Mouse (Mus musculus) forebrain, embryonic 13.5 days (tissue): ENCODE results near the gene Zkscan4. TPM values are rescaled to one million over a fixed set of nuclear protein-coding genes. Genes with fewer than 3 reads are reported as not detected.
"Not testable (repeated sequence)": the region's sequence is repeated elsewhere in the genome, so short reads cannot be mapped to it uniquely, and the experiment has no call there.

ENCODE experiments used
- ATAC-seq: fragments of 200-750 bp; cut with Nextera tagmentation; 2 replicates; pipeline ENCODE4 v1.8.0; 2017
- H3K27ac ChIP-seq: fragments of 300-500 bp; sonication (generic); 2 replicates; pipeline ENCODE4 v1.5.1; 2015; ENCODE audit warnings: inconsistent platforms, mild to moderate bottlenecking, moderate library complexity
- H3K27me3 ChIP-seq: fragments of 300-500 bp; sonication (generic); 2 replicates; pipeline ENCODE4 v1.6.1; 2015; ENCODE audit warnings: mild to moderate bottlenecking, inconsistent platforms
- H3K36me3 ChIP-seq: fragments of 300-500 bp; sonication (generic); 2 replicates; pipeline ENCODE4 v1.6.1; 2015; ENCODE audit warnings: mild to moderate bottlenecking, inconsistent platforms; ENCODE audit not compliant: poor library complexity, severe bottlenecking
- H3K4me1 ChIP-seq: fragments of 300-500 bp; sonication (generic); 2 replicates; pipeline ENCODE4 v1.6.1; 2015; ENCODE audit warnings: inconsistent platforms
- H3K4me2 ChIP-seq: fragments of 300-500 bp; sonication (generic); 2 replicates; pipeline ENCODE4 v1.6.1; 2015; ENCODE audit warnings: inconsistent platforms, mild to moderate bottlenecking, moderate library complexity
- H3K4me3 ChIP-seq: fragments of 300-500 bp; sonication (generic); 2 replicates; pipeline ENCODE4 v1.5.1; 2015; ENCODE audit warnings: mild to moderate bottlenecking, inconsistent platforms
- H3K9ac ChIP-seq: fragments of 300-500 bp; sonication (generic); 2 replicates; pipeline ENCODE4 v1.6.1; 2015; ENCODE audit warnings: mild to moderate bottlenecking, inconsistent platforms
- H3K9me3 ChIP-seq: fragments of 300-500 bp; sonication (generic); replicated peaks from 2 replicates; pipeline ENCODE4 v1.6.1; 2016; ENCODE audit warnings: inconsistent platforms
- WGBS: fragments of 180-500 bp; shearing (Covaris S2); methylation state at CpG from one replicate; pipeline ENCODE4 v1.1.7; 2015; 5-methylcytosine and 5-hydroxymethylcytosine counted together
- polyA plus RNA-seq: library from polyadenylated mRNA; unstranded; fragments of >200 nt; fragmentation: Nextera tagmentation; extraction: Ambion mirVana; gene quantifications from 2 replicates; pipeline ENCODE4 v1.2.1, GENCODE M21; 2015

The Zkscan4 gene
- polyA plus RNA-seq: 7.3 and 7.7 TPM in 2 replicates

GRCm38 (mm10) chr13:21478759-21479670, at the start of gene Zkscan4, which contains the start of gene Gm10065:
Zkscan4 (plus strand) TSS chr13:21478907.
Gm10065 (minus strand) TSS chr13:21479441.
- H3K27ac ChIP-seq: peak within 1 kb of the TSS; percentile 73
- H3K9ac ChIP-seq: peak within 1 kb of the TSS; percentile 71
- 5% methylated on average over 26 of the region's 31 CpGs for WGBS

GRCm38 (mm10) chr13:21435476-21435875, 43.2 kb upstream of the Zkscan4 start:
- 90% methylated on average over 4 of the region's 4 CpGs for WGBS
- no peak overlapping the region for H3K9ac ChIP-seq
- H3K4me1 ChIP-seq: peaks cover 8% of the 10 kb centered on the region
- no peak overlapping the region for H3K27ac ChIP-seq
- no peaks in the 10 kb centered on the region for H3K27me3 ChIP-seq
- no peak overlapping the region for H3K4me2 ChIP-seq
- H3K9me3 ChIP-seq: no peaks in the 10 kb centered on the region
- no peak for ATAC-seq
- no peaks in the 10 kb centered on the region for H3K36me3 ChIP-seq
- no peak overlapping the region for H3K4me3 ChIP-seq

More at GRCm38 (mm10) chr13:21478759-21479670, at the start of gene Zkscan4, which contains the start of gene Gm10065:
- not testable (repeated sequence) for H3K27me3 ChIP-seq, H3K36me3 ChIP-seq, H3K4me1 ChIP-seq, H3K9me3 ChIP-seq
- ATAC-seq: peak; percentile 90
- peak within 1 kb of the TSS; percentile 68 for H3K4me2 ChIP-seq
- peak within 1 kb of the TSS; percentile 64 for H3K4me3 ChIP-seq

DNA sequence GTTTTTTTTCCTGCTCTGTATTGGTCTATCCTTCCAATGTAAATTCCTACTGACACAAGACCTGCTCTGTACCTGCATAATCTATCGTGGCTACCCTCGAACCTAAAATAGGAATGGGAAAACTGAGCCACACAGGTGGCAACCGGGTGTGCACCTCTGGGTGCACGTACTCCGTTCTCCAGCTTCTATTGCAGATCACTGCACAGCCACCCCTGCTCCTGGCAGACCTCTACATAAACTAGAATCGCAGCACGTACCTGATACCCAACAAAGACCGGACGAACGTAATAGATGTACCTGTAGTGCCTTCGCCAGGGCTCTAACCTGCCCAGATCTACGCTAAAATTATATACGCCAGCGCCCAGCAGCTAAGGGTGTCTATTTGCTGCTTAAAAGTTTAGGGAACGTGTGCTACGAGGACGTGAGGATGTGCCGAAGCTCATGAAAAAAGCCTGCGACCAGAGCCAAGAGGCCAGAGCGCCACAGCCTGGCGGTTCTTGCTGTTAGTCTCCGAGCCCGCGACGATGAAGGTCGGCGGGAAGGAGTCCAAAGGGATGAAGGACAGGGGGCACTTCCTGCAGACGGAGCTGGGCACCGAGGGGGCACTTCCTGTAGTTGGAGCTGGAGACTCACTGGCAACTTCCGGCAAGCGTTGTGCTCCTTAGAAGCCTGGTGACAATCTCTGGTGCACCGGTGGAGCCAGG, 38.1 kb upstream of the Zkscan4 start, which contains the start of gene Pgbd1:
Pgbd1 (minus strand) TSS at position 556 of the 704 bp plus-strand sequence.
- peak; percentile 95 for ATAC-seq
- Histone ChIP-seq H3K4me1 (peaks cover 14% of the 10 kb centered on the region), H3K27me3 (no peaks in the 10 kb centered on the region), H3K9me3 (no peaks in the 10 kb centered on the region), H3K27ac (peak within 1 kb of the TSS; percentile 52), H3K4me2 (peak within 1 kb of the TSS; percentile 84), H3K9ac (peak within 1 kb of the TSS; percentile 79), H3K4me3 (peak within 1 kb of the TSS; percentile 59), H3K36me3 (peaks cover 30% of the 10 kb centered on the region)
- WGBS: 2% methylated on average over 32 of the region's 32 CpGs

- Histone ChIP-seq H3K27ac (peak overlapping the region; percentile 52; the same call in 1 of the 2 replicates), H3K27me3 (no peaks in the 10 kb centered on the region), H3K4me1 (peaks cover 14% of the 10 kb centered on the region), H3K4me2 (peak overlapping the region; percentile 84), H3K4me3 (peak overlapping the region; percentile 59), H3K36me3 (peaks cover 35% of the 10 kb centered on the region), H3K9me3 (no peaks in the 10 kb centered on the region), H3K9ac (peak overlapping the region; percentile 79)
- ATAC-seq: peak; percentile 39
- WGBS: 17% methylated on average over 10 of the region's 10 CpGs
Observed at GRCm38 (mm10) chr13:21441207-21441572, 37.5 kb upstream of the Zkscan4 start.

GRCm38 (mm10) chr13:21446796-21447195, 31.9 kb upstream of the Zkscan4 start:
- Histone ChIP-seq H3K9me3 (no peaks in the 10 kb centered on the region), H3K4me3 (no peak overlapping the region), H3K27ac (no peak overlapping the region), H3K27me3 (no peaks in the 10 kb centered on the region), H3K36me3 (peaks cover 69% of the 10 kb centered on the region), H3K4me2 (no peak overlapping the region), H3K4me1 (peaks cover 8% of the 10 kb centered on the region; the same call in 1 of the 2 replicates), H3K9ac (no peak overlapping the region)
- 91% methylated on average over 9 of the region's 9 CpGs for WGBS
- no peak for ATAC-seq

DNA sequence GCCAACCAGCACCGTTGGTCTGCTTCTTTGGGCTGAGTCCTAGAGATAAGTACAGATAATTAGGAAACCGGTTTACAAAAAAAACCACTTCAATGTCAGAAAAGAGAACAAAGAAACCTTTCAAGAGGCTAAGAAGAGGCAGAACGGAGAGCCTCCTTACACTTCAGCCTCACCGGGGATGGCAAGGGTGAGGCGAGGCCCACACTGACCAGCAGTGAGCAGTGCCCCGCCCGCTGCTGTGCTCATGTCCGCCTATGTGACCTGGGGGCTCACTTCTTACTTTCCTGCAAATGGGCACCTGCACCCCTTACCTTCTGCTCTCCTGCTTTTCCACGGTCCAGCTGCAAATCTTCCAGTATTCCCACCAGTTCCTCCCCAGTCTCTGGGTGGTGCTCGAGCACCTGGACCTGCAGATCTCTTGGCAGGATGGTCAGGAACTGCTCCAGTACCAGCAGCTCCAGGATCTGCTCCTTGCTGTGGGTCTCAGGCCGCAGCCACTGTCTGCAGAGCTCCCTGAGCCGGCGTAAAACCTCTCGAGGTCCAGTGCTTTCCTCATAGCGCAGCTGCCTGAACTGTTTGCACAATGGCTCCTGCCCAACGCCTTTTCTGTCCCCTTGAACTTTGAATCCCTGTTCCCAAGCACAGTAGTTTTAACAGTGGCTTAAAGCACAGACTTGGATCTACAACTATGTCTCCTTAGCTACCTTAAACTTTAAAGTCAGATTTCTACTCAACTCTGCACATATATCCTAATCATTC, 30.7 kb upstream of the Zkscan4 start:
- Histone ChIP-seq H3K27me3 (no peaks in the 10 kb centered on the region), H3K9ac (no peak overlapping the region), H3K4me1 (peaks cover 20% of the 10 kb centered on the region), H3K4me2 (no peak overlapping the region), H3K4me3 (no peak overlapping the region), H3K27ac (no peak overlapping the region), H3K9me3 (no peaks in the 10 kb centered on the region), H3K36me3 (peaks cover 64% of the 10 kb centered on the region)
- WGBS: 69% methylated on average over 16 of the region's 16 CpGs
- no peak for ATAC-seq

GRCm38 (mm10) chr13:21453042-21453441, 25.7 kb upstream of the Zkscan4 start:
- under 1% methylated on average over 13 of the region's 13 CpGs for WGBS
- Histone ChIP-seq H3K4me3 (peak overlapping the region; percentile 79), H3K27me3 (peaks cover 16% of the 10 kb centered on the region; the same call in 1 of the 2 replicates), H3K9ac (peak overlapping the region; percentile 78), H3K27ac (peak overlapping the region; percentile 74), H3K36me3 (peaks cover 17% of the 10 kb centered on the region), H3K4me2 (peak overlapping the region; percentile 79), H3K4me1 (peaks cover 18% of the 10 kb centered on the region), H3K9me3 (no peaks in the 10 kb centered on the region)
- peak; percentile 39 for ATAC-seq

DNA sequence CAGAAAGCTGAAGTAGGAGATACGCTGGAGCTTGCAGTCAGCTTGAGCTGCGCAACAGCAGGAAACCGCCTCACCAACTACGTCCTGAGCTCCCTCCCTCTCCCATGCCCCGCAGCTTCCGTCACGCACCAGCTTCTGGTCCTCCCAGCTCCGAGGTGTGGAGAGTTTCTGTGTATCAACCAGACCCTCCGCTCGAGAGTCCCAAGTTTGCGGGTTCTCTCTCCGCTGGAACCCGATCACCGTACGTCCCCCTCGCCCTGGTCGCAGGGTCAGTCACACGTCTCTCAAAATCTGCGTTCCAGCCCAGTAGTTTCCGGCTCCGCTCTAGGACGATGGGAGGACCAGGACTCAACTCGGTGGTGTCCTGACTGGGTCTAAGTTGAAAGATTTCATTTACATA, 25.3 kb upstream of the Zkscan4 start, which contains the start of gene Zscan26:
Zscan26 (minus strand) TSS at position 282 of the 400 bp plus-strand sequence.
- peak within 1 kb of the TSS; percentile 74 for H3K27ac ChIP-seq
- ATAC-seq: peak; percentile 95
- WGBS: under 1% methylated on average over 23 of the region's 23 CpGs

DNA sequence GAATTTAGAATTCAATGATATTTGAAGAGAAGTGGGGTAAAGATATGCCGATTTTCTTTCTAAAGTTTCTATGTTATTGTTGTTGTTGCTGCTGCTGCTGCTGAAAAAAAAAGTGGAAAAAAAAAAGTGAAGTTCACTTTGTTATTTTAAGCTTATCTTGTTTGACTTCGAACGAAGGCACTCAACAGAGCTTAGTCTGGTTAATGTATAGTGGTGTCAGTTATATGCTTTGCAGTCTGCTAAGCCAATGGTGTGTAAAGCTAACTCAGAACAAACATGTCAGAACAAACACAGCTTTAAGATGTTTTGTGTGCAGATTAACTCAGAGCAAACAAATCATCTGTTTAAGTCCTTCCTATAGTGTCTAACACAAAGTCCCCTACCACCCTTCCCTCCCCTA, 24.6 kb upstream of the Zkscan4 start:
- peaks cover 7% of the 10 kb centered on the region for H3K36me3 ChIP-seq
- no peak overlapping the region for H3K4me3 ChIP-seq
- WGBS: 94% methylated on average over 3 of the region's 3 CpGs
- H3K27ac ChIP-seq: no peak overlapping the region
- no peak overlapping the region for H3K9ac ChIP-seq
- peaks cover 17% of the 10 kb centered on the region for H3K4me1 ChIP-seq
- H3K4me2 ChIP-seq: no peak overlapping the region
- H3K27me3 ChIP-seq: peaks cover 16% of the 10 kb centered on the region; the same call in 1 of the 2 replicates
- H3K9me3 ChIP-seq: no peaks in the 10 kb centered on the region
- no peak for ATAC-seq

More for the DNA sequence above, 25.3 kb upstream of the Zkscan4 start, which contains the start of gene Zscan26:
- H3K4me1 ChIP-seq: peaks cover 17% of the 10 kb centered on the region
- peak within 1 kb of the TSS; percentile 79 for H3K4me2 ChIP-seq
- peak within 1 kb of the TSS; percentile 78 for H3K9ac ChIP-seq
- peak within 1 kb of the TSS; percentile 79 for H3K4me3 ChIP-seq
- H3K27me3 ChIP-seq: peaks cover 16% of the 10 kb centered on the region; the same call in 1 of the 2 replicates
- peaks cover 14% of the 10 kb centered on the region for H3K36me3 ChIP-seq
- H3K9me3 ChIP-seq: no peaks in the 10 kb centered on the region

DNA sequence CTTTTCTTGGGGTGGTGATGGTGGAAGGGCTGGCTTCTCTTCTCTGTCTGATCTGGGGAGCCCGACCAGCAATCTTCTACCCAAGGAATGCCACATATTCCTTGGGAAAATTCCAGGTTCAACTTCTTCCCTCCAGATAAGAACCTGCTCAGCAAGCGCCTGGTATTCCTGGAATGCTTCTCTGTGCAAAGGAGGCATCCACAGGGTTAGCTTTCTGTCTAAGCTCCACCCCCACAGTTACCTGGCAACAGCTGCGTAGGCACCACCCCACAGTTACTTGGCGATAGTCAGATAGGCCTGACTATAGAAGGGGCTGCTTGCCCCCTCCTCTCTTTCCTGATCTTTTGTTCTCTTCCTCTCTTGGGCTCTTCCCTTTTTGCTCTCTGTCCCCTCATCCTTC, 22.4 kb upstream of the Zkscan4 start:
- 11% methylated on average over 4 of the region's 4 CpGs for WGBS
- Histone ChIP-seq H3K27me3 (peaks cover 19% of the 10 kb centered on the region), H3K36me3 (peaks cover 2% of the 10 kb centered on the region; the same call in 1 of the 2 replicates), H3K27ac (no peak overlapping the region), H3K4me2 (no peak overlapping the region), H3K4me3 (no peak overlapping the region), H3K9me3 (no peaks in the 10 kb centered on the region), H3K9ac (no peak overlapping the region), H3K4me1 (peaks cover 16% of the 10 kb centered on the region)
- no peak for ATAC-seq

GRCm38 (mm10) chr13:21462516-21462915, 16.2 kb upstream of the Zkscan4 start:
- not testable (repeated sequence) for H3K4me1 ChIP-seq, H3K9ac ChIP-seq, H3K36me3 ChIP-seq, H3K4me3 ChIP-seq, H3K4me2 ChIP-seq, H3K27me3 ChIP-seq, H3K9me3 ChIP-seq, H3K27ac ChIP-seq, ATAC-seq
- WGBS: 57% methylated on average over 9 of the region's 9 CpGs
